Mouse (Mus musculus) layer of hippocampus, adult 9-10 months (tissue): ENCODE results near the gene Cyp4f37.

Experiments used
- DNase-seq: peaks from one replicate; pipeline ENCODE4 v3.0.0; 2022; ENCODE audit warnings: low spot score

Gene Cyp4f37

GRCm38 (mm10) chr17:32685048-32685750 is 64.1 kb downstream of the Cyp4f37 start, which contains the start of gene Cyp4f15:
Cyp4f15 (plus strand) TSS chr17:32685627.
- peak; percentile 5 for DNase-seq
